Mouse (Mus musculus) thymus, adult 2 months (tissue): Measurements from ENCODE around the gene Eed. TPM values are rescaled to one million over a fixed set of nuclear protein-coding genes. Genes with fewer than 3 reads are reported as not detected.

Experiments used
- DNase-seq: peaks from one replicate; pipeline ENCODE4 v3.0.0; 2021
- H3K27ac ChIP-seq: fragments of 200-500 bp; 2 replicates; pipeline ENCODE4 v1.5.1; 2012; ENCODE audit warnings: low read length, control low read depth; ENCODE audit not compliant: control insufficient read depth, insufficient read depth
- H3K27me3 ChIP-seq: fragments of 200-500 bp; 2 replicates; pipeline ENCODE4 v1.6.1; 2012; ENCODE audit warnings: mild to moderate bottlenecking, low read length, moderate library complexity, mixed read lengths; ENCODE audit not compliant: control insufficient read depth, insufficient read depth
- H3K36me3 ChIP-seq: fragments of 200-500 bp; 2 replicates; pipeline ENCODE4 v1.6.1; 2012; ENCODE audit warnings: mild to moderate bottlenecking, low read length, moderate library complexity; ENCODE audit not compliant: control insufficient read depth, insufficient read depth
- H3K4me1 ChIP-seq: fragments of 200-500 bp; replicated peaks from 2 replicates; pipeline ENCODE4 v1.6.1; 2012; ENCODE audit warnings: low read length; ENCODE audit not compliant: control insufficient read depth, insufficient read depth
- H3K4me3 ChIP-seq: fragments of 200-500 bp; 2 replicates; pipeline ENCODE4 v1.5.1; 2012; ENCODE audit warnings: mild to moderate bottlenecking, low read length, control low read depth, moderate library complexity; ENCODE audit not compliant: control insufficient read depth, insufficient read depth
- CTCF ChIP-seq: fragments of 200-500 bp; IDR thresholded peaks from 2 replicates; pipeline ENCODE4 v1.5.1; 2012; ENCODE audit warnings: mild to moderate bottlenecking, control low read depth, low read length, moderate library complexity, borderline replicate concordance; ENCODE audit not compliant: control insufficient read depth, poor library complexity, insufficient read depth; ENCODE audit errors: extremely low read depth
- POLR2A ChIP-seq: fragments of 200-500 bp; IDR thresholded peaks from 2 replicates; pipeline ENCODE4 v1.6.1; 2012; ENCODE audit warnings: mild to moderate bottlenecking, low read length, control low read depth, moderate library complexity; ENCODE audit not compliant: control insufficient read depth, poor library complexity, insufficient read depth; ENCODE audit errors: extremely low read depth
- WGBS: fragments of 180-500 bp; shearing (Covaris S2); methylation state at CpG from one replicate; pipeline ENCODE4 v1.1.7; 2018; 5-methylcytosine and 5-hydroxymethylcytosine counted together
- polyA plus RNA-seq: library from polyadenylated mRNA; depleted of rRNA; stranded (reverse); fragments of >200 nt; gene quantifications from 2 replicates; pipeline ENCODE4 v1.2.3, GENCODE M21; 2012; rRNA removed

Eed gene
- 25.5 and 27.2 TPM in 2 replicates for polyA plus RNA-seq

DNA sequence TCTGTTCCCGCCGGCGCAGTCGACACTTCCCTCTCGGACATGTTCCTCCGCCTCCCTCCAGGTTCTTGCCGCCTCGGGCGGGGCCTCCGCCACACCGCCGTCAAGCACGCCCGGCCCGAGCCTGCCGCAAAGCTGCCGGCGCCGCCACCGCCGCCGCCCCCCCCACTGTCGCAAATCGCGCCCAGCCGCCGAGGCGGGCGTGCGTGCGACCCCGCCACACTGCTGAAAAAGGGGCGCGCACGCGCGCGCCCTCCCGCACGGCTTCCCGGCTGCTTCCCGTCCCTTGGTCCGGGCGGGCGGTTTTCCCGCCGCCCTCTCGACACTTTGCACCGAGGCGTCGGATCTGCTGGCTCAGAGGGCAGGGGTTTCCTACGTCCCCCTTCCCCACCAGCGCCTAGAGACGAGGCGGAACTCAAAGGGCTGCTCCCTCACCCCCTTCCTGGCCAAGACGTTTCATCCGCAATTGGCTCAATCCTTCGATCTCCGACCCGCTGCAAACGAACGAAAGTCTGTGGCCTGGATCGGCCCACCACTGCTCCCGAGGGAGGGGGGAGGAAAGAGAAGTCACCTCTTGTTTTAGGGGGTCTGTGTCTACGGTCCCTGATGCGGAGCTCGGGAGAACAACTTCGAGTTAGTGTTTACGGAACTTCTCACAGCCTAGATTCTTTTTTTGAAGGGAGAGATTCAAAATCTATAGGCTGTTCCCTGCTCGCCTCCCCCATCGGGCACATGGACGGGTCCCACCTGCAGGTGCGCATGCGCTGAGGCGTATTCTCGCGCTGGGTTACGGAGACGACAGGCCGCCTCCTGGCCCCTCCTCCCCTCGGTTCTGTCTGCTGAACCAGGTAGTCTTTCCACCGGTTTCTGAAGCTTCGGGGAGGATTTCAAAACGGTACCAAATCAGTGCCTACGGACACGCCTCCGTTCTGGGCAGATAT lies at the start of gene Eed:
Gene Eed (minus strand): TSS at position 499 of the 938 bp plus-strand sequence.
- Histone ChIP-seq H3K36me3 (peaks cover 6% of the 10 kb centered on the region), H3K27ac (peak within 1 kb of the TSS; percentile 92), H3K27me3 (no peaks in the 10 kb centered on the region), H3K4me1 (peaks cover 6% of the 10 kb centered on the region), H3K4me3 (peak within 1 kb of the TSS; percentile 67)
- WGBS = under 1% methylated on average over 87 of the region's 87 CpGs
- DNase-seq = peak; percentile 95
- TF ChIP-seq POLR2A = peak; percentile 78; the same call in 1 of the 2 replicates
- TF ChIP-seq CTCF = peak; percentile 61; the same call in 1 of the 2 replicates

GRCm38 (mm10) chr7:90029548-90030485 lies 49.0 kb upstream of the Eed start:
- Histone ChIP-seq H3K36me3 (no peaks in the 10 kb centered on the region), H3K4me3 (no peak overlapping the region), H3K4me1 (peaks cover 3% of the 10 kb centered on the region; the same call in 1 of the 2 replicates), H3K27ac (peak overlapping the region; percentile 17; the same call in 1 of the 2 replicates), H3K27me3 (no peaks in the 10 kb centered on the region)
- DNase-seq = no peak
- WGBS = 87% methylated on average over 20 of the region's 20 CpGs
- TF ChIP-seq POLR2A = no peak

DNA sequence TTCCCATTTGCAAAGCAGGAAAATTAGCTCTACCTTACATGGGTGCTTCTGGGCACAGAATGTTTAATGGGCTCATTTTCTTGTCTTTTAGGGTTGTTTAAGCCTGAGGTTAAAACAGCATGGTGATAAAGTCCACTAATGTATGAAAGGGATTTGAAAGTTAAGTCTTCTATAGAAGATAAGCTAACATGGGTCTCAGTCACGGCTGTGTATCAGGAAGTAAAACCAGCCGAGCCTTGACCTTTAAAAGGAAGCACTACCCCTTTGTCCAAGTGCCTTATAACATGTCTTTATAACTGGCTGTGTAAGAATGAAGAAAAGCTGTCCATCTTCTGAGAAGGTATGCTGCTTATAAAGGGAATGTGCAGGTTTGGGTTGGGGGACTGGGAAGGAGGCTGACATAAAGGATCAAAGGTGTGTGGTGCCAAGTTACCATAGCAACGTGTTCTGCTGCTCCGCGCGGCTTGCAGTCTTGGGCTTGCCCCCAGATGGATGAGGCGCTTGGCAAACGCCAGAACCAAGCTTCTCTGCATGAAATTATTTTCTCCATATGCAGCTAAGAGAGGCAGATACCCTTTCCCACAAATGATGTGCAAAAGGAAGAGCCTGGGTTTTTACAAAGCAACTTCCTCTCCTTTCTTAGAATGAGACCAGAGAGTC lies 48.2 kb upstream of the Eed start:
- TF ChIP-seq CTCF = no peak
- TF ChIP-seq POLR2A = no peak
- H3K27ac ChIP-seq = no peak overlapping the region
- 43% methylated on average over 8 of the region's 8 CpGs for WGBS
- H3K4me1 ChIP-seq = peaks cover 3% of the 10 kb centered on the region; the same call in 1 of the 2 replicates
- no peak for DNase-seq
- H3K27me3 ChIP-seq = no peaks in the 10 kb centered on the region
- no peak overlapping the region for H3K4me3 ChIP-seq
- H3K36me3 ChIP-seq = no peaks in the 10 kb centered on the region

DNA sequence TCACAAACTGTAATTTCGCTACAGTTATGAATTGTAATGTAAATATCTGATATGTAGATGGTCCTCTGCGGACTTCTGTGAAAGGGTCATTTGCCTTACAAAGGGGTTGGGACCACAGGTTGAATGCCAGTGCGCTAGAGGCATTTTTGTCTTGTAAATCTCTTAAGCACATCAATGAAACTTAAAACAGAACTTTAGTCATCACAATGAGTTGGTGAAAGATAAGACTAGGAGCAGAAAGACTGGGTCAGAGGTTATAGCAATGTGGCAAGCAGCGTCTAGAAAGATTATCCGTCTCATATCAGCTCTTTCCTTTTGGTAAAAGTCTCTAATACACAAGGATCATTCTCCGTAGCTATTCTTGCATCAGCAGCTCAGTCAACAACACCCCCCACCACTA lies 44.2 kb upstream of the Eed start:
- Histone ChIP-seq H3K27me3 (no peaks in the 10 kb centered on the region), H3K4me3 (no peak overlapping the region), H3K36me3 (no peaks in the 10 kb centered on the region), H3K27ac (no peak overlapping the region), H3K4me1 (peaks cover 7% of the 10 kb centered on the region)
- no peak for DNase-seq
- no peak for TF ChIP-seq POLR2A
- no peak for TF ChIP-seq CTCF
- WGBS = 96% methylated on average over 6 of the region's 6 CpGs

GRCm38 (mm10) chr7:90022974-90023707 lies 42.4 kb upstream of the Eed start:
- Histone ChIP-seq H3K27ac (peak overlapping the region; percentile 20), H3K4me1 (peaks cover 4% of the 10 kb centered on the region), H3K27me3 (no peaks in the 10 kb centered on the region), H3K36me3 (no peaks in the 10 kb centered on the region), H3K4me3 (no peak overlapping the region)
- 26% methylated on average over 9 of the region's 9 CpGs for WGBS
- TF ChIP-seq CTCF (no peak), POLR2A (no peak)
- DNase-seq = no peak
